Mouse (Mus musculus) liver, adult 2 months (tissue): ENCODE results near the gene Akr1cl.

Source experiments
- CTCF ChIP-seq: fragments of 200-500 bp; IDR thresholded peaks from 2 replicates; pipeline ENCODE4 v1.5.1; 2011; ENCODE audit warnings: low read depth, low read length, control low read depth
- POLR2A ChIP-seq: fragments of 200-500 bp; IDR thresholded peaks from 2 replicates; pipeline ENCODE4 v1.6.1; 2011; ENCODE audit warnings: low read length, control low read depth; ENCODE audit not compliant: insufficient read depth; ENCODE audit errors: extremely low read depth

- TF ChIP-seq POLR2A (no peak), CTCF (no peak)
Observed at GRCm38 (mm10) chr1:65073589-65073988, 41.0 kb upstream of the Akr1cl start, which contains the start of gene Crygc.
